7 mouse cellular contexts compared by ENCODE assay signal in genomic region chr7:138908768-138909276, GRCm38 (mm10). TPM values are rescaled to one million over a fixed set of nuclear protein-coding genes. Genes with fewer than 3 reads are reported as not detected.
DNase-seq lines count a peak whose midpoint lies in the region; ATAC-seq lines count a peak whose summit lies in the region.

No protein-coding gene starts in this region.

- H3K4me3 ChIP-seq in megakaryocyte, embryonic 14.5 days (replicated peaks), result peak overlapping the region; percentile 100
- H3K4me3 ChIP-seq in embryonic facial prominence, embryonic 15.5 days (replicated peaks), result peak overlapping the region; percentile 86
- peak overlapping the region; percentile 80 for H3K4me3 ChIP-seq in limb, embryonic 12.5 days (replicated peaks)
- peak overlapping the region; percentile 63 for H3K4me3 ChIP-seq in stomach, embryonic 16.5 days (replicated peaks; ENCODE audit: low read length)

- no peaks in the 10 kb centered on the region for H3K9me3 ChIP-seq in megakaryocyte, embryonic 14.5 days
- H3K9me3 ChIP-seq in embryonic facial prominence, embryonic 15.5 days (replicated peaks), result no peaks in the 10 kb centered on the region
- H3K9me3 ChIP-seq in limb, embryonic 12.5 days, result no peaks in the 10 kb centered on the region
- H3K9me3 ChIP-seq in stomach, embryonic 16.5 days (replicated peaks; ENCODE audit: control insufficient read depth, low read length), result no peaks in the 10 kb centered on the region

- peak overlapping the region; percentile 81 for H3K9ac ChIP-seq in embryonic facial prominence, embryonic 15.5 days
- peak overlapping the region; percentile 89 for H3K9ac ChIP-seq in limb, embryonic 12.5 days (replicated peaks)
- H3K9ac ChIP-seq in stomach, embryonic 16.5 days (ENCODE audit: low read length), result peak overlapping the region; percentile 75

- peak overlapping the region; percentile 68 for H3K27ac ChIP-seq in embryonic facial prominence, embryonic 15.5 days (replicated peaks)
- peak overlapping the region; percentile 89 for H3K27ac ChIP-seq in limb, embryonic 12.5 days
- peak overlapping the region; percentile 47 for H3K27ac ChIP-seq in stomach, embryonic 16.5 days (ENCODE audit: low read length)

- DNase-seq in urinary bladder, postnatal 14 days (ENCODE audit: low spot score), result no peak
- DNase-seq in yolk sac, embryonic 10.5 days (ENCODE audit: low spot score), result no peak

- 5% methylated on average over 10 of the region's 10 CpGs for WGBS in embryonic facial prominence, embryonic 15.5 days
- WGBS in limb, embryonic 12.5 days, result 3% methylated on average over 10 of the region's 10 CpGs
- 9% methylated on average over 10 of the region's 10 CpGs for WGBS in stomach, embryonic 16.5 days

- H3K36me3 ChIP-seq in megakaryocyte, embryonic 14.5 days (replicated peaks; ENCODE audit: low read length), result peaks cover 29% of the 10 kb centered on the region
- H3K36me3 ChIP-seq in embryonic facial prominence, embryonic 15.5 days, result no peaks in the 10 kb centered on the region
- H3K36me3 ChIP-seq in limb, embryonic 12.5 days, result peaks cover 4% of the 10 kb centered on the region; the same call in 1 of the 2 replicates
- no peaks in the 10 kb centered on the region for H3K36me3 ChIP-seq in stomach, embryonic 16.5 days (ENCODE audit: control insufficient read depth, insufficient read depth, low read length)

- peaks cover 62% of the 10 kb centered on the region for H3K4me1 ChIP-seq in megakaryocyte, embryonic 14.5 days
- peaks cover 35% of the 10 kb centered on the region for H3K4me1 ChIP-seq in embryonic facial prominence, embryonic 15.5 days
- peaks cover 33% of the 10 kb centered on the region for H3K4me1 ChIP-seq in limb, embryonic 12.5 days (replicated peaks)
- peaks cover 31% of the 10 kb centered on the region for H3K4me1 ChIP-seq in stomach, embryonic 16.5 days (ENCODE audit: control insufficient read depth, insufficient read depth, low read length)

- ATAC-seq in megakaryocyte, adult 5-6 weeks (ENCODE audit: poor library complexity, severe bottlenecking), result no peak
- no peak for ATAC-seq in embryonic facial prominence, embryonic 15.5 days (ENCODE audit: insufficient number of reproducible peaks, low FRiP score, low TSS enrichment, low read depth)
- no peak for ATAC-seq in limb, embryonic 12.5 days (ENCODE audit: insufficient number of reproducible peaks, insufficient read depth, low FRiP score, low TSS enrichment, low read depth)
- no peak for ATAC-seq in stomach, embryonic 16.5 days (ENCODE audit: insufficient read depth, low FRiP score)

- peak overlapping the region; percentile 80 for H3K4me2 ChIP-seq in embryonic facial prominence, embryonic 15.5 days (replicated peaks)
- peak overlapping the region; percentile 66 for H3K4me2 ChIP-seq in limb, embryonic 12.5 days
- H3K4me2 ChIP-seq in stomach, embryonic 16.5 days (ENCODE audit: low read depth, low read length), result peak overlapping the region; percentile 76

- H3K27me3 ChIP-seq in megakaryocyte, embryonic 14.5 days (replicated peaks), result no peaks in the 10 kb centered on the region
- no peaks in the 10 kb centered on the region for H3K27me3 ChIP-seq in embryonic facial prominence, embryonic 15.5 days
- no peaks in the 10 kb centered on the region for H3K27me3 ChIP-seq in limb, embryonic 12.5 days
- H3K27me3 ChIP-seq in stomach, embryonic 16.5 days (ENCODE audit: control insufficient read depth, insufficient read depth, low read length), result no peaks in the 10 kb centered on the region

RNA-seq across cellular contexts. Expression of gene Bnip3, which starts 0.5 kb away (rescaled TPM):
- 65.9 and 129 TPM in 2 replicates for polyA plus RNA-seq in megakaryocyte, embryonic 14.5 days (2012; ENCODE audit: insufficient read depth, low replicate concordance)
- 18.5 and 22.7 TPM in 2 replicates for total RNA-seq in megakaryocyte, adult 5-6 weeks (2015)
- 13.1 and 22.2 TPM in 2 replicates for total RNA-seq in megakaryocyte, adult 5-6 weeks (2017)
- polyA plus RNA-seq in embryonic facial prominence, embryonic 15.5 days (2015; fragmentation: Nextera tagmentation; extraction: Ambion mirVana), result 97.6 and 119 TPM in 2 replicates
- 117 and 124 TPM in 2 replicates for polyA plus RNA-seq in limb, embryonic 12.5 days (2016; fragmentation: Nextera tagmentation; extraction: Ambion mirVana)
- polyA plus RNA-seq in stomach, embryonic 16.5 days (2015; fragmentation: Nextera tagmentation; extraction: Ambion mirVana), result 132 and 138 TPM in 2 replicates

RNA-seq across cellular contexts. Expression of gene Jakmip3, which starts 31.7 kb away (rescaled TPM):
- polyA plus RNA-seq in megakaryocyte, embryonic 14.5 days (2012; ENCODE audit: insufficient read depth, low replicate concordance), result not detected in 2 replicates
- not detected in 2 replicates for total RNA-seq in megakaryocyte, adult 5-6 weeks (2015)
- 0.07 TPM in 1 of 2 replicates, not detected in the other for total RNA-seq in megakaryocyte, adult 5-6 weeks (2017)
- 0.55 and 0.56 TPM in 2 replicates for polyA plus RNA-seq in embryonic facial prominence, embryonic 15.5 days (2015; fragmentation: Nextera tagmentation; extraction: Ambion mirVana)
- polyA plus RNA-seq in limb, embryonic 12.5 days (2016; fragmentation: Nextera tagmentation; extraction: Ambion mirVana), result 0.66 and 0.68 TPM in 2 replicates
- 0.15 and 0.24 TPM in 2 replicates for polyA plus RNA-seq in stomach, embryonic 16.5 days (2015; fragmentation: Nextera tagmentation; extraction: Ambion mirVana)
